Mouse (Mus musculus): ENCODE measurements around the gene Xrcc1. TPM values are rescaled to one million over a fixed set of nuclear protein-coding genes. Genes with fewer than 3 reads are reported as not detected.

Gene Xrcc1
- polyA plus RNA-seq, 1 experiment = 41.3 TPM

GRCm38 (mm10) chr7:24555786-24556185 is 9.7 kb downstream of the Xrcc1 start:
- Histone ChIP-seq H3K4me3 (ENCODE audit: insufficient read depth, low read length) (no peak overlapping the region), H3K27ac (ENCODE audit: insufficient read depth, low read length) (no peak overlapping the region), H3K4me1 (ENCODE audit: control insufficient read depth, insufficient read depth, low read length) (no peaks in the 10 kb centered on the region)
- no peak for TF ChIP-seq POLR2A (IDR thresholded peaks at IDR 0.05; ENCODE audit: low read depth, low read length)
- TF ChIP-seq CTCF (IDR thresholded peaks at IDR 0.05; ENCODE audit: borderline replicate concordance, insufficient read depth, low read length) = no peak

GRCm38 (mm10) chr7:24561450-24561849 is 15.4 kb downstream of the Xrcc1 start:
- H3K4me1 ChIP-seq (ENCODE audit: control insufficient read depth, insufficient read depth, low read length) = no peaks in the 10 kb centered on the region
- H3K4me3 ChIP-seq (ENCODE audit: insufficient read depth, low read length) = no peak overlapping the region
- no peak for TF ChIP-seq CTCF (IDR thresholded peaks at IDR 0.05; ENCODE audit: borderline replicate concordance, insufficient read depth, low read length)
- TF ChIP-seq POLR2A (IDR thresholded peaks at IDR 0.05; ENCODE audit: low read depth, low read length) = no peak

GRCm38 (mm10) chr7:24563191-24563836 is 17.2 kb downstream of the Xrcc1 start:
- Histone ChIP-seq H3K27ac (ENCODE audit: insufficient read depth, low read length) (no peak overlapping the region), H3K4me1 (ENCODE audit: control insufficient read depth, insufficient read depth, low read length) (no peaks in the 10 kb centered on the region), H3K4me3 (ENCODE audit: insufficient read depth, low read length) (no peak overlapping the region)
- TF ChIP-seq POLR2A (IDR thresholded peaks at IDR 0.05; ENCODE audit: low read depth, low read length) (no peak), CTCF (IDR thresholded peaks at IDR 0.05; ENCODE audit: borderline replicate concordance, insufficient read depth, low read length) (no peak)

More at GRCm38 (mm10) chr7:24561450-24561849, 15.4 kb downstream of the Xrcc1 start:
- no peak overlapping the region for H3K27ac ChIP-seq (ENCODE audit: insufficient read depth, low read length)

- TF ChIP-seq POLR2A (IDR thresholded peaks at IDR 0.05; ENCODE audit: low read depth, low read length) = no peak
- no peak for TF ChIP-seq CTCF (IDR thresholded peaks at IDR 0.05; ENCODE audit: borderline replicate concordance, insufficient read depth, low read length)
- Histone ChIP-seq H3K27ac (ENCODE audit: insufficient read depth, low read length) (no peak overlapping the region), H3K4me3 (ENCODE audit: insufficient read depth, low read length) (no peak overlapping the region), H3K4me1 (ENCODE audit: control insufficient read depth, insufficient read depth, low read length) (no peaks in the 10 kb centered on the region)
Observed at GRCm38 (mm10) chr7:24563837-24564206, 17.7 kb downstream of the Xrcc1 start.

- H3K4me1 ChIP-seq (ENCODE audit: control insufficient read depth, insufficient read depth, low read length) = no peaks in the 10 kb centered on the region
- no peak overlapping the region for H3K4me3 ChIP-seq (ENCODE audit: insufficient read depth, low read length)
- peak; percentile 95 for TF ChIP-seq CTCF (IDR thresholded peaks at IDR 0.05; ENCODE audit: borderline replicate concordance, insufficient read depth, low read length)
- TF ChIP-seq POLR2A (IDR thresholded peaks at IDR 0.05; ENCODE audit: low read depth, low read length) = no peak
- no peak overlapping the region for H3K27ac ChIP-seq (ENCODE audit: insufficient read depth, low read length)
Observed at GRCm38 (mm10) chr7:24564607-24565265, 18.6 kb downstream of the Xrcc1 start.

- no peaks in the 10 kb centered on the region for H3K4me1 ChIP-seq (ENCODE audit: control insufficient read depth, insufficient read depth, low read length)
- H3K27ac ChIP-seq (ENCODE audit: insufficient read depth, low read length) = no peak overlapping the region
- H3K4me3 ChIP-seq (ENCODE audit: insufficient read depth, low read length) = no peak overlapping the region
- no peak for TF ChIP-seq POLR2A (IDR thresholded peaks at IDR 0.05; ENCODE audit: low read depth, low read length)
- TF ChIP-seq CTCF (IDR thresholded peaks at IDR 0.05; ENCODE audit: borderline replicate concordance, insufficient read depth, low read length) = no peak
Observed at GRCm38 (mm10) chr7:24565627-24566026, 19.5 kb downstream of the Xrcc1 start.

GRCm38 (mm10) chr7:24566206-24566605 is 20.1 kb downstream of the Xrcc1 start:
- TF ChIP-seq CTCF (IDR thresholded peaks at IDR 0.05; ENCODE audit: borderline replicate concordance, insufficient read depth, low read length) = no peak
- no peaks in the 10 kb centered on the region for H3K4me1 ChIP-seq (ENCODE audit: control insufficient read depth, insufficient read depth, low read length)
- H3K4me3 ChIP-seq (ENCODE audit: insufficient read depth, low read length) = no peak overlapping the region
- H3K27ac ChIP-seq (ENCODE audit: insufficient read depth, low read length) = no peak overlapping the region

GRCm38 (mm10) chr7:24568512-24568911 is 22.4 kb downstream of the Xrcc1 start:
- no peak for TF ChIP-seq CTCF (IDR thresholded peaks at IDR 0.05; ENCODE audit: borderline replicate concordance, insufficient read depth, low read length)
- TF ChIP-seq POLR2A (IDR thresholded peaks at IDR 0.05; ENCODE audit: low read depth, low read length) = no peak
- H3K4me3 ChIP-seq (ENCODE audit: insufficient read depth, low read length) = no peak overlapping the region

GRCm38 (mm10) chr7:24571071-24571470 is 25.0 kb downstream of the Xrcc1 start:
- Histone ChIP-seq H3K4me3 (ENCODE audit: insufficient read depth, low read length) (no peak overlapping the region), H3K4me1 (ENCODE audit: control insufficient read depth, insufficient read depth, low read length) (no peaks in the 10 kb centered on the region), H3K27ac (ENCODE audit: insufficient read depth, low read length) (no peak overlapping the region)
- no peak for TF ChIP-seq CTCF (IDR thresholded peaks at IDR 0.05; ENCODE audit: borderline replicate concordance, insufficient read depth, low read length)
- TF ChIP-seq POLR2A (IDR thresholded peaks at IDR 0.05; ENCODE audit: low read depth, low read length) = no peak

More at GRCm38 (mm10) chr7:24568512-24568911, 22.4 kb downstream of the Xrcc1 start:
- Histone ChIP-seq H3K4me1 (ENCODE audit: control insufficient read depth, insufficient read depth, low read length) (no peaks in the 10 kb centered on the region), H3K27ac (ENCODE audit: insufficient read depth, low read length) (no peak overlapping the region)

- no peak overlapping the region for H3K4me3 ChIP-seq (ENCODE audit: insufficient read depth, low read length)
- no peak overlapping the region for H3K27ac ChIP-seq (ENCODE audit: insufficient read depth, low read length)
- H3K4me1 ChIP-seq (ENCODE audit: control insufficient read depth, insufficient read depth, low read length) = no peaks in the 10 kb centered on the region
- TF ChIP-seq CTCF (IDR thresholded peaks at IDR 0.05; ENCODE audit: borderline replicate concordance, insufficient read depth, low read length) (no peak), POLR2A (IDR thresholded peaks at IDR 0.05; ENCODE audit: low read depth, low read length) (no peak)
Observed at GRCm38 (mm10) chr7:24572455-24572854, 26.4 kb downstream of the Xrcc1 start.

All from embryonic fibroblast, embryonic 13.5 days (primary cell).